Mouse (Mus musculus) hematopoietic stem cell, adult 5-6 weeks (primary cell): Measurements from ENCODE around the gene D630003M21Rik. TPM values are rescaled to one million over a fixed set of nuclear protein-coding genes. Genes with fewer than 3 reads are reported as not detected.

Experiments used
- ATAC-seq, 2 experiments: fragments of 125-278 bp in 1 of 2; replicated peaks in 1 of 2; 2 replicates each; pipeline ENCODE4 v1.8.0; 2016 to 2017; ENCODE audit warnings: inconsistent platforms in 2 of 2, mild to moderate bottlenecking in 2 of 2, moderate number of reproducible peaks in 2 of 2, low read depth in 1 of 2, moderate TSS enrichment in 1 of 2; ENCODE audit not compliant: low FRiP score in 2 of 2, poor library complexity in 2 of 2, severe bottlenecking in 2 of 2, insufficient read depth in 1 of 2, low TSS enrichment in 1 of 2
- total RNA-seq: library from RNA; stranded (forward); fragments of 172-1452, 232-1000 nt; gene quantifications from 2 replicates; pipeline ENCODE4 v1.2.3, GENCODE M21; 2017

D630003M21Rik gene
- total RNA-seq: not detected in 2 replicates

DNA sequence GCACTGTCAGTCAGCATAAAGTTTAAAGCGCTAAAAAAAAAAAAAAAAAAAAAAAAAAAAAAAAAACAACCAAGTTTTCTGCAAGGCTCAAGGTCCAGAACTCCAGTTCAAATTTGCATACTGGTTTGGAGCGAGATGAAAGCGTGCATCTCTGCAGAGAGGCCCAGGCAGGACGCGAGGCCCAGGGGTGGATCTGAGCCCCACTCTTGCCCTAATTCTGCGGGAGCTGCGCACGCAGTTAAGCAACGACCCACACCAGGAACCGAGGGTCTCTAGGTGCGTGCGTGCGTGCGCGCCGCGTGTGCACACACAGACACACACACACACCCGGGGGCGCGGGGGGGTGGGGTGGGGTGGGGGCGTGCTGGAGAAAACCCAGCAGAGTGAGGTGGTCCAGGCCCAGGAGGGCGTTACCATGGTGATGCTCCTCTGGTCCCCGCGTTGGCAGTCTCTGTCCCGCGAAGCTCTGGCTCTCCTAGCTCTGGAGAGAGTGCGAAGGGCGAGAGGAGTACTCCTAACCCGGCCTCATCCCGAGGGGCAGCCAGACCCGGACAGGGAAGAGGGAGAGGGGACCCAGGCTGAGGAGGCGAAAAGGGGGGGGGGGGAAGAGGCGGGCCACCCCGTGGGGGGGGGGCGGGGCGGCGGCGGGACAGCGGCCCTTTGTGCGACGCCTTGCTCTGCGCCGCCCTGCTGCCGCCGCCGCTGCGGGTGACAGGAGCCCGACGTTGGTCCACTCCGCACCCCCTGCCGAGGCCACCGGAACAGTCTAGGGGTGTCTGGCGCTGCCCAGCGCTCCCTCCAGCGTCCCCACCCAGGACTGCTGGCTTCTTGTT is at the start of gene D630003M21Rik:
Gene D630003M21Rik (minus strand): TSS at position 553 of the 833 bp plus-strand sequence.
- ATAC-seq: peak; percentile 27 to 38; a peak in 1 of 4 replicates

DNA sequence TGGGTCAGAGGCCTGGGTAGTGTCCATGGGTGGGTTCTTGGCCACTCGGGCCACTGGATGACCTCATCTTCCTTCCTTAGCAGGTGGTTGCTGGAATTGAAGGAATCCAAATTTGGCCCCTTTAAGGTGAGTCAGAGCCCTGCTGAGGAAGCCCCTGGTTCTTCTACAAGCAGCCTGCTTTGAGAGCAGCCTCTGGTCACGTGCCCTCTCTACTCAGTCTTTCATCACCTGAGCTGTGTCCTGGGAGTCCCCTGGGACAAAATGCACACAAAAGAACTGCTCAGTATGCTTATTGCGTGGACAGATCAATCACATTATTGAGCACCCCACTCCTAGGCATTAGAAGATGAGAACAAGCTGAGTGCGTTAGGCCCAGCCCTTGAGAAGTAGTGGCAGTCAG is 47.9 kb upstream of the D630003M21Rik start:
- ATAC-seq: no peak

- ATAC-seq: 0 out of 4 replicates have a peak, but pooled peaks of 1 of the 2 experiments have one; percentile 13
These were observed 47.4 kb upstream of the D630003M21Rik start for GRCm38 (mm10) chr2:158276451-158276850.

- ATAC-seq: no peak
These were observed 46.8 kb upstream of the D630003M21Rik start for GRCm38 (mm10) chr2:158275811-158276210.

- ATAC-seq: no peak
These were observed 46.3 kb upstream of the D630003M21Rik start for GRCm38 (mm10) chr2:158275349-158275748.

DNA sequence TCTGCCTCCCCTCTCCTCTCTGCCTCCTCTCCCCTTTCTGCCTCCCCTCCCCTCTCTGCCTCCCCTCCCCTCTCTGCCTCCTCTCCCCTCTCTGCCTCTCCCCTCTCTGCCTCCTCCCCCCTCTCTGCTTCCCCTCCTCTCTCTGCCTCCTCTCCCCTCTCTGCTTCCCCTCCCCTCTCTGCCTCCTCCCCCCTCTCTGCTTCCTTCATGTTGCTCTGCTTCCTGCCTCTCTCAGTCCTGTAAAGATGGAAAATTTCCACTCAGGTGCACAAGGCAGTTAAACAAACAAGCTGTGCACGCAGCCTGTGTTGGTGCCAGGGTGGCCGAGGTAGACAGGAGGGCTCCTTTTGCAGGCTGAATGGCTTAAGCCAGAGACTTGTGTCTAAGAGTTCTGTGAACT is 44.6 kb upstream of the D630003M21Rik start:
- ATAC-seq: peak; percentile 10 to 16; a peak in 1 of 4 replicates

GRCm38 (mm10) chr2:158270017-158270416 is 41.0 kb upstream of the D630003M21Rik start:
- ATAC-seq: no peak

- no peak for ATAC-seq
These were observed 35.9 kb upstream of the D630003M21Rik start for GRCm38 (mm10) chr2:158264877-158265276.

GRCm38 (mm10) chr2:158259498-158259897 is 30.5 kb upstream of the D630003M21Rik start:
- ATAC-seq: no peak

GRCm38 (mm10) chr2:158258781-158259180 is 29.8 kb upstream of the D630003M21Rik start:
- peak; percentile 57 to 70 for ATAC-seq

DNA sequence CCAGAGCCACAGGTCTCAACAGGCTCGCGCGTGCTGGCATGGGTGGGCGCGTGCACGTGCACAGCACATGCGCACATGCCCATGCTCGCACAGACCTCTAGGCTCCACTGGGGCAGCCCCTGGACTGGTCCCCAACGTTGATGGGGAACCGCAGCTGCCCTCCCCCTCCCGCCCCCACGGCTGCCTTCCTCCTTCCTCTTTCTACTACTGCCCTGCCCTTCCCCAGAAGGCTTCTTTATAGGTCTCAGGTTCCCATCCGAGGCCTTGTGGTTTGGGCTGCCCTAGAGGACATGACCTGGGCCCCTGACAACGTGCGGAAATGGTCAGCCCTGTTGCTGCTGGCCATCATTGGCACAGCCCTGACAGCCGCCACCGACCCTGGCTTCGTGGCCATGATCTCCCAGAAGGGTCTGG is 29.0 kb upstream of the D630003M21Rik start, which contains the start of gene Bpi:
Gene Bpi (plus strand): TSS at position 90 of the 414 bp plus-strand sequence.
- peak; percentile 48 to 65 for ATAC-seq

- ATAC-seq: no peak
These were observed 27.9 kb upstream of the D630003M21Rik start for GRCm38 (mm10) chr2:158256894-158257293.

DNA sequence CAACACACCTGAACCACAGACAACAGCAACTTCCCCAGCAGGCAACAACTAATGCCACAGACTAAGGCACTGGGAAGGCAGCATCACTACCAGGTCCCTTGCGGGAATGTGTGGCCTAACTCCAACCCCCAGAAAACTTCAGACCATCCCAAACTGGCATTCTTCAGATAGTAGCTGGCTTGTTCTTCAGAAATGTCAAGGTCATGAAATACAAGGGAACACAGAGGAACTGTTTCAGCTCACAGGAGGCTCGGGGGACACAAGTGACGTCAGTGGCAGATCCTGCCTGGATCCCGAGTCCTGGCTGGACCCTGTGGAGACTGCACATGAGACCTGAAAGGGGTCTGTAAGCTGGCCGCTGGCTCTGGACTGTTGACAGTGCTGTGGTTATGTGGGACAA is 24.8 kb upstream of the D630003M21Rik start:
- ATAC-seq: no peak

DNA sequence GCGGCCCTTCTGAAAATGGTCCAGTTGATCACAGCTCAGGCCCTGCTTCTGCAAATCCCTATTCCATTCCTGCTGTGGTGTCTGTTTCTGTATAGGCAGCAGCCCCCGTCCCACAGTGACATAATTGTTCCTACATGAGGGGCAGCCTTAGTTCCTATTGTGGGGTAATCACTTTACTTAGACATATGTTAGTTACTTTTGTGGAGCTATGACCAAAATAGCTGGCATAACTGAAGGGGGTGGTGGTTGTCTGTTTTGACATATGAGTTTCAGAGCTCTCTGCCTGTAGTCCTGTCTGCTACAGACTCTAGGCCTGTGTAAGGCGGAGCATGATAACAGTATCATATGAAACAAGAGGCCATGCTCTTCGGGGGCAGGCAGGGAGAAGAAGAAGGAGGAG is 21.5 kb upstream of the D630003M21Rik start:
- no peak for ATAC-seq

- ATAC-seq: no peak
These were observed 19.3 kb upstream of the D630003M21Rik start for GRCm38 (mm10) chr2:158248318-158248717.

DNA sequence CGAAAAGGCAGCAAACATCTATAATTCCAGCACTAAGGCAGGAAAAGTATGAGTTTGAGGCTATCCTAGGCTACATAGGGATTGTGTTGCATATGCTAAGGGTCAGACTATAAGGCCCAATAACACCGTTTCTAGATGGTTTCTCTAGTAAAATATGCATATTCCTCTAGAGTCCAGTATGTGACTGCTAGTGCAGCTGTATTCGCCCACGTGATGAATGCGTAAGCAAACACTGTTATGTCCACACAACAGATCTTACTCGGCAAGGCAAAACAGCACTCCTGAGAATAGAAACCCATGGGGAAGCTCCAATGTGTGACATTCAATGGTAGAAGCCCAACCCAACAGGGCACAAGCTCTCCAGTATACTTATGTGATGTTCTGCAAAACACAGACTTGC is 18.8 kb upstream of the D630003M21Rik start:
- ATAC-seq: no peak

DNA sequence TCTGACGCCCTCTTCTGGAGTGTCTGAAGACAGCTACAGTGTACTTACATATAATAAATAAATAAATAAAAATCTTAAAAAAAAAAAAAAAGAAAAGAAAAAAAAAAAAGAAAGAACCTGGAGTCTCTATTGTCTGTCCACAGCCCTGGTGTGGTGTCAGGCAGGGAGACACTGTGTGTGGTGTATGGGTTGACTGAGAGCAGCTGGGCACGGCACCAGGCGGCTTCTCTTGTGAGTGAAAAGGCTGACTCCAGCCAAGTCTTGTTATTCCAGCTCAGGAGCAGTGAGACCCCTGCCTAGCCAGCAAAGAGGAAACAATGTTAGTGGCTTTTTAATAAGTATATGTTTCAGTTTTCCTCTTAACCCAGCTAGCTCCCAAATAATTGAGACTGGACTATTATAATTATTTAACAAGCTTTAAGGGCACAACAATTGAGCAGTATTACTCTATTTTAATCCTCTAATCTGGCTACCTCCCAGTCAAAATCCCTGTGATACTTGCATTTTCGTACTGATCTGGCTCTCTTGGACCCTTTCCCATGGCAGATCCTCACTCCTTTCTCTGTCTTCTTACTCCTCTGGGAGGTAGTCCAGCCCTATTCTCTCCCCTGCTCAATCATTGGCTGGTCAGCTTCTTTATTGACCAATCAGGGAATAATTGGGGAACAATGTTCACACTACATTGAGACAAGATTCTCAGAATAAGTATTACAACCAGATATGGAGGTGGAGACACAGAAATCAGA is 16.2 kb upstream of the D630003M21Rik start:
- ATAC-seq: no peak
